In the genomic region with DNA sequence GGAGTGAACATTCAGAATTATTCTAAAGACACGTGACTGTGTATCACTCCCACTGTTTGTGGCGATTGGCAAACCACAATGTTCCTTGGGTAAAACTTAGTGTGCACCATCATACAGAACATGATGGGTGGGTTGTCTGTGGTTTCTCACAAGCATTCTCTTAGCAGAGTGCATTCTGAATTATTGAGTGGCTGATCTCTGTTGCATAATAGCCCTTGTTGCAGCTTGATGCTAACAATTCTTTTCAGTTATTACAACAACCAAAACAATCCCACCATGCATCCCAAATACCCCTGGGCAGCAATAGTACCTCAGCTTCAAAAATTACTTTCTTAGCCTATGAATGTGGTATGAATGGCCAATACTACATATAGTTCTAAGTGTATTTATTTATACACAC, we compare ENCODE assay signal across 31 mouse cellular contexts. TPM values are rescaled to one million over a fixed set of nuclear protein-coding genes. Genes with fewer than 3 reads are reported as not detected.
"Had no signal": no experiment of that assay in that cellular context is flagged by ENCODE, and none has a peak within 500 bp of the region (broad histone marks: within the 10 kb centered on the region; RNA-seq: fewer than 3 reads in every experiment).

No protein-coding gene starts in this region.

- DNase-seq: cerebellum, adult 8-10 months; cerebellum, adult 9-10 months; cerebellum, adult 9-11 months; cerebellum, postnatal 10 days; cerebellum, postnatal 14 days; cerebellum, postnatal 25 days; cerebellum, postnatal 36 days; embryo, embryonic 11 days; forebrain, postnatal 0 days; gastrocnemius, adult 2 months; gastrocnemius, postnatal 10 days; gastrocnemius, postnatal 14 days; gastrocnemius, postnatal 25 days; gastrocnemius, postnatal 36 days; heart, adult 2 months had no signal

- H3K27me3 ChIP-seq: embryonic facial prominence, embryonic 12.5 days; embryonic facial prominence, embryonic 13.5 days; embryonic facial prominence, embryonic 15.5 days; forebrain, embryonic 12.5 days; forebrain, embryonic 13.5 days; forebrain, embryonic 15.5 days had no signal

- H3K36me3 ChIP-seq: embryonic facial prominence, embryonic 10.5 days; embryonic facial prominence, embryonic 12.5 days; embryonic facial prominence, embryonic 13.5 days; embryonic facial prominence, embryonic 15.5 days; forebrain, embryonic 10.5 days; forebrain, embryonic 12.5 days; forebrain, embryonic 15.5 days had no signal

- H3K4me2 ChIP-seq: embryonic facial prominence, embryonic 12.5 days; embryonic facial prominence, embryonic 13.5 days; embryonic facial prominence, embryonic 15.5 days; forebrain, embryonic 12.5 days; forebrain, embryonic 13.5 days; forebrain, embryonic 15.5 days had no signal

- H3K4me3 ChIP-seq: embryonic facial prominence, embryonic 10.5 days; embryonic facial prominence, embryonic 12.5 days; embryonic facial prominence, embryonic 13.5 days; embryonic facial prominence, embryonic 15.5 days; erythroblast, embryonic 14.5 days; forebrain, embryonic 10.5 days; forebrain, embryonic 12.5 days; forebrain, embryonic 13.5 days; forebrain, embryonic 15.5 days; gastrocnemius, adult 2 months; heart, adult 2 months had no signal

RNA-seq across cellular contexts. Expression of a gene that starts 43.5 kb away (rescaled TPM):
- total RNA-seq: common myeloid progenitor, adult 5-6 weeks; forebrain, postnatal 0 days; gastrocnemius, adult 18-20 months; gastrocnemius, adult 2 months; gastrocnemius, adult 8-10 months; gastrocnemius, postnatal 10 days; gastrocnemius, postnatal 14 days; gastrocnemius, postnatal 25 days; gastrocnemius, postnatal 36 days; gastrocnemius, postnatal 4 days; granulocyte monocyte progenitor cell, adult 5-6 weeks; heart, adult 2 months; heart, adult 8-10 months had no signal
- polyA plus RNA-seq: erythroblast, embryonic 14.5 days; gonadal fat pad, adult 2 months; heart, adult 2 months had no signal
